Mouse (Mus musculus) embryonic facial prominence, embryonic 12.5 days (tissue): ENCODE measurements around the gene Gpatch2. TPM values are rescaled to one million over a fixed set of nuclear protein-coding genes. Genes with fewer than 3 reads are reported as not detected.

ENCODE experiments used
- ATAC-seq: fragments of 200-750 bp; cut with Nextera tagmentation; 2 replicates; pipeline ENCODE4 v1.8.0; 2017; ENCODE audit not compliant: insufficient number of reproducible peaks, insufficient read depth, low FRiP score, low TSS enrichment
- H3K27ac ChIP-seq: fragments of 300-500 bp; sonication (generic); 2 replicates; pipeline ENCODE4 v1.5.1; 2016; ENCODE audit warnings: mild to moderate bottlenecking
- H3K27me3 ChIP-seq: fragments of 300-500 bp; sonication (generic); 2 replicates; pipeline ENCODE4 v1.6.1; 2016; ENCODE audit warnings: mild to moderate bottlenecking, moderate library complexity
- H3K36me3 ChIP-seq: fragments of 300-500 bp; sonication (generic); 2 replicates; pipeline ENCODE4 v1.6.1; 2016; ENCODE audit warnings: mild to moderate bottlenecking
- H3K4me1 ChIP-seq: fragments of 300-500 bp; sonication (generic); 2 replicates; pipeline ENCODE4 v1.6.1; 2016
- H3K4me2 ChIP-seq: fragments of 300-500 bp; sonication (generic); replicated peaks from 2 replicates; pipeline ENCODE4 v1.6.1; 2016; ENCODE audit warnings: mild to moderate bottlenecking, moderate library complexity
- H3K4me3 ChIP-seq: fragments of 300-500 bp; sonication (generic); 2 replicates; pipeline ENCODE4 v1.5.1; 2016; ENCODE audit warnings: mild to moderate bottlenecking
- H3K9ac ChIP-seq: fragments of 300-500 bp; sonication (generic); 2 replicates; pipeline ENCODE4 v1.6.1; 2016; ENCODE audit warnings: mild to moderate bottlenecking, moderate library complexity
- H3K9me3 ChIP-seq: fragments of 300-500 bp; sonication (generic); 2 replicates; pipeline ENCODE4 v1.6.1; 2016; ENCODE audit warnings: mild to moderate bottlenecking, moderate library complexity
- WGBS: fragments of 180-500 bp; shearing (Covaris S2); methylation state at CpG from one replicate; pipeline ENCODE4 v1.1.7; 2016; 5-methylcytosine and 5-hydroxymethylcytosine counted together
- polyA plus RNA-seq: library from polyadenylated mRNA; unstranded; fragments of >200 nt; fragmentation: Nextera tagmentation; extraction: Ambion mirVana; gene quantifications from 2 replicates; pipeline ENCODE4 v1.2.1, GENCODE M21; 2016

Gpatch2 gene
- polyA plus RNA-seq, 1 experiment from 2014 or later, result 26.2 TPM

DNA sequence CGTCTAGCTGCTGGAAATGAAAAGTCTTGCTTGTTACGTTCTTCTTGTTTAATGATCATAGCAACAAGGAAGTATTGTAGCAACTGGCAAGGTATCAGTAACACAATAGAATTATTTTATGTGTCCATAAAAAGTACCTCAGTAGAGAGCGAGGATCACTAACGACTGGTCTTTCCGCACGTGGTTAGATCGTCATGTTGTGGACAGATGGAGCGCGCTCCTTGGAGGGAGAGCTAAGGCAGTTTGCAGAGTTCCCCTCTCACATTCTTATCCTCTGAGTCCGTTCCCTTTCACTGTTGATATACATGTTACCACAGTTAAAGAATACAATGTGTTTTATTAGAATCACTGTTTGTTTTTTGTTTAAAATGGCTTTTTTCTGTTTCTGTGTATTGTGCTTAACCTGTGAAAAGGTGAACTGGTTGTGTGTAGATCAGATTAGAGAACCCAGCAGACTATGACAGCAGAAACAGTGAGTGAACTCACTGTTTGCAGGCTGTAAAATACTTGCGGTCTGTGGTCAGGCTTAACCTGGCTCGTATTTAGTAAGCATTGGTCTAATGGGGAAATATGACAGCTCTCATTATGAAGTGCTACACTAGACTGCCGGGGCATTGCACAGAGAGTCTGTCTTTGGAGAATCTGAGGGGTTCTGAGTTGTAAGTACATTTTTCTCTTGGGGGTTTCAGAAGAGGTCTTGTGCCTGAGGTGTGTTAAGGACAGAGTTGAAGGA is 13.3 kb downstream of the Gpatch2 start:
- Histone ChIP-seq H3K4me2 (no peak overlapping the region), H3K27ac (no peak overlapping the region), H3K9ac (no peak overlapping the region), H3K27me3 (no peaks in the 10 kb centered on the region), H3K4me1 (0 out of 2 replicates have a peak, but pooled peaks cover 5% of the 10 kb centered on the region), H3K36me3 (peaks cover 22% of the 10 kb centered on the region), H3K9me3 (no peaks in the 10 kb centered on the region), H3K4me3 (no peak overlapping the region)
- WGBS, result 87% methylated on average over 13 of the region's 13 CpGs
- ATAC-seq, result no peak

DNA sequence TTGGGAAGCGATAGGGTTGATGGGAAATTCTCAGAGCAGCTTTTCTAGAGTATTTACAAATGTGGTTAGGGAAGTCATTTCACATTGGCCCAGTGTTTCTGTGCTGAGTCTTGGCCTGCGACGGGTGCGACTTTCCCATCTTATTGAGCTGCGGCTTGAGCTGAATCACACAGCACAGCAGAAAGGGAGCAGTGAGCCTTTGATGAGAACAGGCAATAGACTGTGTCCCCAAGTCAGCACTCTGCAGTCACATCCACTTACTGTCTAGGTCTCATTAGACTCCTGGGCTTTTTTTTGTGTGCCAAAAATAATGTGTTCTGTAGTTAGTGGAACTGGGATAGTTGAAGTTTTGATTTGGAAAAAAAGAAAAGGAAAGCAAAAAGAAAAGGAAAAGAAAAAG is 14.9 kb downstream of the Gpatch2 start:
- no peak for ATAC-seq
- H3K27me3 ChIP-seq, result no peaks in the 10 kb centered on the region
- no peak overlapping the region for H3K4me3 ChIP-seq
- no peak overlapping the region for H3K4me2 ChIP-seq
- 0 out of 2 replicates have a peak, but pooled peaks cover 5% of the 10 kb centered on the region for H3K4me1 ChIP-seq
- no peaks in the 10 kb centered on the region for H3K9me3 ChIP-seq
- H3K27ac ChIP-seq, result no peak overlapping the region
- H3K36me3 ChIP-seq, result peaks cover 23% of the 10 kb centered on the region
- WGBS, result 91% methylated on average over 5 of the region's 5 CpGs
- no peak overlapping the region for H3K9ac ChIP-seq

DNA sequence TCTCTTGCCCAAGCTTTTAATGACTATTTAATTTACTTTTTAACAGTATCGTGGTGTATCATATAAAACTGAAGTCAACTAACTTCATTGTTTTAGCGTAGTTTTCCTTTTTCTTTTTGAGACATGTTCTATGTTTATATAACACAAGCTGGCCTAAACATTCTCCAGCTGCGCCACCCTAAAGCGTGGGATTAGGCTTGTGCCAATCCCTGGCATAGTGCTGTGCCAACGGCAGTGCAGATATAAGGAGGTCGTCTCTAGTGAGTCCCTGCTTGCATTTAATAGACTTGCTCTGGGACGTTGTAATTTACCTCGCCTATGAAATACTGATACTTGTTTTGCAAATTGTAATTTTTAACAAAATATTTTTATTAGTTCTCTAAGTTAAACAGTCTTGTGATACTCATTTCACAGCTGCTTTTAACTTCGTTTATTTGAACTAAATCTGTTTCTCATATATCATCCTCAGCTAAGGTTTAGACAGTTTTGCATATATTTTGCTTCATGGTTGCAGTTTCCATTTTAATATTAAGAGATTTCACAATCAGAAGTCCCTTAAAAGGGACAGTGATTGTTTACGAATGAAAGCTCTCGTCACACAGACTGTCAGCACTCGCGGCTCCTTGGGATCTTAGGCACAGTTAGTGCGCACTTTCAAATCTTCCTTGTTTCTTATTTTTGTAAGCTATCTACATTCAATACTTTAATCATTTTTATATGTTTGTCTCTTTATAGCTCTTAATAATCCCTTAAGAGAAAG is 17.1 kb downstream of the Gpatch2 start:
- H3K9ac ChIP-seq, result no peak overlapping the region
- WGBS, result 86% methylated on average over 14 of the region's 14 CpGs
- no peaks in the 10 kb centered on the region for H3K27me3 ChIP-seq
- no peak for ATAC-seq
- no peak overlapping the region for H3K27ac ChIP-seq
- no peak overlapping the region for H3K4me3 ChIP-seq
- H3K36me3 ChIP-seq, result peaks cover 11% of the 10 kb centered on the region
- no peaks in the 10 kb centered on the region for H3K4me1 ChIP-seq
- no peak overlapping the region for H3K4me2 ChIP-seq
- H3K9me3 ChIP-seq, result no peaks in the 10 kb centered on the region

DNA sequence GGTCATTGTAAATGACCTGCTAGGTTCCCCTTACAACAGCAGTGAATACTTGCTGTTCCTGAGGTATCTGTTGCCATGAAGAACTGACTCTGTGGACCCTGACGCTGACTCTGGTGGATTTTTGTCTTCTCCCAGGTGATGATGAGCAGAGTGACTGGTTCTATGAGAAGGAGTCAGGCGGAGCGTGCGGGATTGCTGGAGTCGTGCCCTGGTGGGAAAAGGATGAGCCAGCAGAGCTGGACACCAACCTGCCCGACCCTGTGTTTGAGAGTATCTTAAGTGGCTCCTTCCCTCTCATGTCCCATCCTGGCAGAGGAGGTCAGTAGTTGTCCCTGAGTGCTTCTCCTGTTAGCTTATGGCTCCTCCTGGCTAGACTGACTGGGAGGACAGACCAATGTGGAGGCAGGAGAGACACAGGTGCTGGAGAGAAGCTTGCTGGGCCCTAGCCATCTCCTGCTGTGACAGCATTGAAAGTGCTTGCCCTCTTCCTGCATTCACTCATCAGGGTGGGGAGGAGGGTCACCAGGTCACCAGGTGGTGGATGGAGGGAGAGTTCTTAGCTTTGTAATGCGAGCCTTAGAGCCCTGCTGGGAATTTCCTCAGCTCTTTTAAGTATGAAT is 17.8 kb downstream of the Gpatch2 start:
- Histone ChIP-seq H3K4me1 (no peaks in the 10 kb centered on the region), H3K27me3 (no peaks in the 10 kb centered on the region), H3K4me2 (no peak overlapping the region), H3K36me3 (peaks cover 11% of the 10 kb centered on the region), H3K27ac (no peak overlapping the region), H3K9me3 (no peaks in the 10 kb centered on the region), H3K4me3 (no peak overlapping the region), H3K9ac (no peak overlapping the region)
- WGBS, result 66% methylated on average over 7 of the region's 7 CpGs
- no peak for ATAC-seq

DNA sequence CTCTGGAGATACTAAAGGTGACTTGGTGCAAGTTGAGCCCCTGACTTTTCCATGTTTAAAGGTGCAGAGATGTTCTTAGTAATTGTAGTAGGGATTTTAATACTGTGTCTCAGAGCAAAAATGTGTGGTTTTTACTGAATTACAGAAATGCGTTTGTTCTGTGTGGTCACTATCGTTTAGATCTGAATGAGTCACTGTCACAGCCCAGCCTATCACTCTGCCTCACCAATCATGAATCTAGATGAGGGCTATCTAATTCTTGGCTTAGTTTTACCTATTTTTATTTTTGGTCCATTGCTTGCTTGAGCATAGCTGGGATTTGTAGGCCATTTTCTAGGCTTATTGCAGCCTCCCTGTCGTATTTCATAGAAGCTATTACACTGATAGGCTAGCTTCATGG is 19.9 kb downstream of the Gpatch2 start:
- Histone ChIP-seq H3K4me1 (no peaks in the 10 kb centered on the region), H3K4me3 (no peak overlapping the region), H3K36me3 (peaks cover 11% of the 10 kb centered on the region), H3K4me2 (no peak overlapping the region), H3K9ac (no peak overlapping the region), H3K27ac (no peak overlapping the region), H3K27me3 (no peaks in the 10 kb centered on the region), H3K9me3 (no peaks in the 10 kb centered on the region)
- 90% methylated on average over 3 of the region's 3 CpGs for WGBS
- no peak for ATAC-seq

DNA sequence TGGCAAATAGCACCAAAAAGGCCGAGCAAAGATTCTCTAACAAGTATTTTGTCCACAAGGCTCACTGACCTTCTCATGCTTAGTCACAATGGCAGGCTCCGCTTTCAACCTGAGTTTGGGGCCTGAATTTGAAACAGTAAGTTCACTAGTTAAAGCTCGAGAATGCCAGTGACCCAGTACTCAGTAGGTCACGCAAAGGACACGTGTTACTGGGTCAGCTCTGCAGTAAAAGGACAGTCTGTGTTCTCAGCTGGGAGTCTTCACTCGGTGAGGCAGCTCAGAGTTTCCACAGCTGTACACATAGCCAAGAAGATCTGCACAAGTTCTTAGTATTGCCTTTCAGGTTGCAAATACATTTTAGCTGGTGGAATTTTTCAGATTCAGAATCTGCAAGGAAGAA is 21.0 kb downstream of the Gpatch2 start:
- Histone ChIP-seq H3K9me3 (no peaks in the 10 kb centered on the region), H3K4me1 (no peaks in the 10 kb centered on the region), H3K4me3 (no peak overlapping the region), H3K27me3 (no peaks in the 10 kb centered on the region), H3K9ac (no peak overlapping the region), H3K4me2 (no peak overlapping the region), H3K36me3 (peaks cover 7% of the 10 kb centered on the region), H3K27ac (no peak overlapping the region)
- no peak for ATAC-seq
- WGBS, result 65% methylated on average over 6 of the region's 6 CpGs

DNA sequence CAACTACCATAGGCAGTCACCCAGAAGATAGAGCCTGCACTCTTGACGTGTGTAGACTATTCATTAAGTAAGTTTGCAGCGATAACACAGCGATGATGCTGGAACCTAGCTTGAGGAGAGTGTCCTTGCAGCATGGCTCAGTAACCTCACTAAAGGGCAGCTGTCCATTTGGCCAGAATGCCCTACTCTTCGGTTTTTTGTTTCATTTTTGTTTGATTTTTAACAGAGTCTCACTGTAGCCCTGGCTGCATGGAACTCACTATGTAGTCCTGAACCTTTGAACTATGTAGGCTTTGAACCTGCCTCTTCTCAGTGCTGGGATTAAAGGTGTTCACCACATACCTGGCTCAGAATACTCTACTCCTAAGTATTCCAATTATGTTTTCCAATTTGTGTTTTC is 22.8 kb downstream of the Gpatch2 start:
- Histone ChIP-seq H3K27ac (no peak overlapping the region), H3K4me2 (no peak overlapping the region), H3K9me3 (no peaks in the 10 kb centered on the region), H3K4me1 (no peaks in the 10 kb centered on the region), H3K36me3 (peaks cover 6% of the 10 kb centered on the region), H3K9ac (no peak overlapping the region), H3K4me3 (no peak overlapping the region), H3K27me3 (no peaks in the 10 kb centered on the region)
- WGBS, result 89% methylated on average over 4 of the region's 4 CpGs
- ATAC-seq, result no peak

DNA sequence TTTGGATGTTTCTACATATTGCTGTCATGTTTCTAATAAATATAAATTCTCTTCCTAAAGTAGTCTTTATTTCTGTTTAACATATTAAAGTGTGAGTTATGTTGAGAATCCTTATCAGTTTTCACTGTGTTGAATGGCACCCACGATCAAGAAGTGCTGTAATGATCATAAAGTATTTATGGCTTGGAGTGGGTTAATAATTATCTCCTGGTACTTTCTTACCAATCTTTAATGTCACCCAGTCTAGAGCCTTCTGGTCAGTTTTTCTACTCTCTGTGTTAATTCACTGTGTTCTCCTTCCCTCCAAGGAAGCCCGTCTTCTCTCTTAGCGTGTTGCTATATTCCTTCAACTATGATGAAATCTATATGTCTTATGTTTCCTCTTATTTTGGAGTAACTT is 25.0 kb downstream of the Gpatch2 start:
- Histone ChIP-seq H3K4me3 (no peak overlapping the region), H3K9me3 (no peaks in the 10 kb centered on the region), H3K27ac (no peak overlapping the region), H3K4me1 (no peaks in the 10 kb centered on the region), H3K9ac (no peak overlapping the region), H3K36me3 (no peaks in the 10 kb centered on the region), H3K27me3 (no peaks in the 10 kb centered on the region), H3K4me2 (no peak overlapping the region)
- ATAC-seq, result no peak
- 91% methylated on average over 3 of the region's 3 CpGs for WGBS

DNA sequence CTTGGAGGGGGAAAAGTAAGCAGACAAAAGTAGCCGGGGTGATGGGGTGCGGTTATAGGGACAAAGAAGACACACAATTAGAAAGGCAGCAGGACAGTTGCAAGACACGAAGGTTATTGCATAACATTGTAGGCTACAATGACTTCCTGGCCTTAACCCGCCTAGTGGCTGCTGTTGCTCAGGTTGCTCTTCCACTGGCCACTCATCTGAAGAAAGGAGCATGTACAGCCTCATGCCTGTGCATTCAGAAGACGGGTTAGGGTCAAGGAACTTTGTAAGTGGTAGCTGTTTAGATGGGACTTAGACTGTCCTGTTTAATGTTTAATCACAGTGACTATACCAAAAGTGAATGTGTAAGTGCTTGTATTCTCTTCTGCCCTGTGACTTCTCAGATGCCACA is 26.0 kb downstream of the Gpatch2 start:
- no peak for ATAC-seq
- Histone ChIP-seq H3K36me3 (no peaks in the 10 kb centered on the region), H3K4me2 (no peak overlapping the region), H3K4me3 (no peak overlapping the region), H3K27me3 (no peaks in the 10 kb centered on the region), H3K4me1 (no peaks in the 10 kb centered on the region), H3K9ac (no peak overlapping the region), H3K27ac (no peak overlapping the region), H3K9me3 (no peaks in the 10 kb centered on the region)
- 87% methylated on average over 5 of the region's 5 CpGs for WGBS

DNA sequence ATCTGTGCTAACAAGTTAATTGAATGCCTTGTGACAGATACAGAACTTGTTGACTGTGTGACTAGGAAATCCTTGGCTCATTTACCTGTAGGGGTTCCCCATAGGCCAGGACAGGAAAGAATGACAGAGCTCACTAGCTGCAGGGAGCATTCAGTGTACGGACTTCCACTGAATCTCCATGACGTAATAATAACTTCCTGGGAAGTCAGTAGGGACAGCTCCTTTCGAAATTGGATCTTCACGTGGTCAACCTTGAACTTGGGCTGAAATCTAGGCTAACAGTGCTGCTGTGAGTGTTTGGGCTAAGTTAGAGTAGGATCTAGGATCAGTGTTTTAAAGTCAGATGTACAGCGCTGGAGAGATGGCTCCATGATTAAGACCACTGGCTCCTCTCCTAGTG is 29.4 kb downstream of the Gpatch2 start:
- ATAC-seq, result no peak
- no peaks in the 10 kb centered on the region for H3K27me3 ChIP-seq
- WGBS, result 69% methylated on average over 5 of the region's 5 CpGs
- no peaks in the 10 kb centered on the region for H3K36me3 ChIP-seq
- H3K27ac ChIP-seq, result no peak overlapping the region
- no peaks in the 10 kb centered on the region for H3K4me1 ChIP-seq
- H3K4me2 ChIP-seq, result no peak overlapping the region
- H3K4me3 ChIP-seq, result no peak overlapping the region
- H3K9ac ChIP-seq, result no peak overlapping the region
- H3K9me3 ChIP-seq, result no peaks in the 10 kb centered on the region

DNA sequence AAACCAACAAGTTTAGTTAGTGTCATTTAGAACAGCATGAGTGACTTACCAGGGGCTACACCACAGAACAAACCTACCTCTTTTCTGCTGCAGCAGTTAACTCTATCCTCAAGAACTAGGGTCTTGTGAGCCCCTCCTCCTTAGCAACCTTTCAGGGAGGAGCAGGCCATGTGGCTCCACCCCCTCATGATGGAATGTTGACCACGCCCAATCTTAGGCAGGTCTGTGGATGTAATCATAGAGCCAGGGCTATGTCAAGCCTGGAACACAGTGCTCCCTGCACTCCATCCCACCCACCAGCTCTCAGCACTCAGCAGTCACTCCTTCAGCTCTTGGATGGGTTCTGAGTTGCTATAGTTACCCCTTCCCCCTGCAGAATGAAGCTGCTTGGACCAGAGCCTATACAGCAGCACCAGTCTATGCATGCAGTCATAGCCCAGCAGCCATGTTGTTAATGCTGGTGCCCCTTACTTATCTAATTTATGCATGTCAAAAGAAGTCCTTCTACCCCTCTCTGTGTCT is 35.5 kb downstream of the Gpatch2 start:
- Histone ChIP-seq H3K9ac (no peak overlapping the region), H3K9me3 (no peaks in the 10 kb centered on the region), H3K4me2 (no peak overlapping the region), H3K36me3 (no peaks in the 10 kb centered on the region), H3K27me3 (no peaks in the 10 kb centered on the region), H3K27ac (no peak overlapping the region), H3K4me3 (no peak overlapping the region), H3K4me1 (no peaks in the 10 kb centered on the region)
- WGBS, result 85% methylated on average over 1 of the region's 1 CpGs
- no peak for ATAC-seq

DNA sequence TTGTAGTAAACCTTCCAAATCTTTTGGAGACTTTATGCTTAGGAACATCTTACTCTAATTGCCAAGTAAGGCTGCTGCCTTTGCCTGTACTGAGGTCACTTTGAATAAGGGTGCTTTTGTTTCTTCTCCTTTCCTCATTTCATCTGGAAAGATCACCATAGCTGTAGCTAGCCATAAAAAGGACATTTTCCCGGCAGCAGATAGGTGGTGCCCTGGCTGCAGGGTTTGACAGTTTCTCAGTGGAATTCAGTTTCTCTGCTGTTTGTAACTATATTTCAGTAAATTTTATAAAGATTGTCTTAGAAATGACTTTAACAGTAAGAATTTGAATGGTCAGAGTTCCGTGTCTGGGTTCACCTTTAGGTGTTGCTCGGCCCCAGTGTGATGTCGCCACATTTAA is 43.4 kb downstream of the Gpatch2 start:
- Histone ChIP-seq H3K9ac (no peak overlapping the region), H3K4me1 (0 out of 2 replicates have a peak, but pooled peaks cover 4% of the 10 kb centered on the region), H3K9me3 (no peaks in the 10 kb centered on the region), H3K27ac (no peak overlapping the region), H3K4me2 (no peak overlapping the region), H3K36me3 (no peaks in the 10 kb centered on the region), H3K4me3 (no peak overlapping the region), H3K27me3 (no peaks in the 10 kb centered on the region)
- ATAC-seq, result no peak
- WGBS, result 84% methylated on average over 4 of the region's 4 CpGs
